Mouse (Mus musculus): ENCODE results near the gene Spg20. TPM values are rescaled to one million over a fixed set of nuclear protein-coding genes. Genes with fewer than 3 reads are reported as not detected.

Gene Spg20
- 1 to 10 TPM; 5.4 to 7.4 TPM for total RNA-seq (2023)

DNA sequence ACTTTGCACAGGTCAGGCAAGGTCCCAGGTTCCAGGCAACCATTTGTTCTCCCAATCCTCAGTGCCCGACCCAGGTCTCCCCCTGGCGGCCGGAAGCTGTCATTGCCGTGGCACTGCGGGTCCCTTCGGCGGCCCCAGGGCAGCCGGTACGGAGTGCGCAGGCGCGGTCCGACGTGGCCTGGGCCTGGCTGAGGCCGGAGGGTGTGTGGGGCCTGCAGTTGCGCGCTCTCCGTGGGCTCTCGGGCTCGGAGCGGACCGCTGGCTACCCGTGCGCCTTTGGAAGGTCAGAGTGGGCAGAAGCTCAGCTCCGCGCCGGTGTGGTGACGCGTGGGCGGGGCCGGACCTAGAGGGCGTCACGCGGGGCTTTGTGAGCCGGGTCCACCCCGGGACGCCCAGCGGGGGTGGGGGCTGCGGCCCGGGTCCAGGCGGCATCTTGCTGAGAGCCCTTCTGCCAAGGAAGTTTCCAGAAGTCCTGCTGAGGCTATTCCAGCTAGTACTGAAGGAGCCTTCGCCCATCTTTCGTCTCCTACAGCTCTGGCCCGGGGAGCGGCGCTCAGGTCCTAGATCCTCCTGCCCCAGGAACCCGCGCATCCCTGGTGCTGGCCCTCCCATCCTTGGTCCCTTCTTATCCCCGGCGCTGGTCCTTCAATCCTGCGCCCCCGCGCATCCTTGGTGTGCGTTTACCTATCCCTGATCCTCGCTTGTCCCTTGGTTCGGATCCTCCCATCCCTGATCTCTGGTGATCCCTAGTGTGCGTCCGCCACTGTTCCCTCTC lies at the start of gene Spg20:
TSS of gene Spg20 (plus strand) at position 174 of the 775 bp plus-strand sequence.

DNA sequence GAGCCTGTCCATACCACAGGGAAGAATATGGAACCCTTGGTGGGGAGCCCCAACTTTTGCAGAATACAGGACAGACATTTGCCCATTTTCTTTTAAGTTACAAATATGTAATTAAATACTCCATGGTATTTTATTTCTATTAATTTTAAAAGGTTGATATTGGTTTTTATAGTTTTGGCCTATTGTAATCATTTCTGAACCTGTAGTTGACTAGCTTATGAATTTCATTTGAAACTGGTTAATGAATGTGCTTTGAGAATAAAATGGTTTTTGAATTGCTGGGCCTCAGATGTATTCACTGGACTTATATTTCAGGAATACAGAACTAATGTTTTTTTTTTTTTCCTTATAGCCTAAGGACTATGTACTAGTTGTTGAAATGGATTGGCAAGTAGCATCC lies 25.1 kb downstream of the Spg20 start, which contains the start of gene Ccdc169:
TSS of gene Ccdc169 (plus strand) at position 301 of the 400 bp plus-strand sequence.

DNA sequence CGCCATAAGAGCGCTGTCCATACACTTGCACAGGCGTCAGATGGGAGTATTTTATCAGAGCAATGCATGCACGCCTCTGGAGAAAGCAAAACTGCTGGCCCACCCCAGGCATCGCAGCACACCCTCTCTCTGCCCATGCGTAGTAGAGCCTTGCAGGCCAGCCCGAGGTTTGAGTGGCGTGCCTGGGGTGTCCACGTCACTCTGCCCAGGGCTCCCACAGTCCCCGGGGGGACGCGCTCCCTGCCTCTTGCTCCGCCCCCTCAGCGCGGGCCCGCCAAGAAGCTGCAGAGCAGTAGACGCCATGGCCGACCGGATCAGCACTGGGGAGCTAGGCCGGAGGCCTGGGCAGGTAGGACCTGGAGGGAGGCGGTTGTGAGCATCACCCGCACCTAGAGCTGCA lies 69.9 kb downstream of the Spg20 start, which contains the start of gene Sohlh2:
TSS of gene Sohlh2 (plus strand) at position 263 of the 400 bp plus-strand sequence.

Other genes with a start within 250 kb of the Spg20 start
- not detected for gene Sertm1, start 196.2 kb upstream of the Spg20 start, total RNA-seq (2023)
- under 1 TPM in 1 of 2 experiments, not detected in 1; 0.75 TPM for gene Ccna1, start 56.6 kb upstream of the Spg20 start, total RNA-seq (2023)
- gene Ccdc169, start 25.2 kb downstream of the Spg20 start, total RNA-seq (2023), result not detected
- not detected for gene Sohlh2, start 69.9 kb downstream of the Spg20 start, total RNA-seq (2023)
- not detected for gene Dclk1, start 130.3 kb downstream of the Spg20 start, total RNA-seq (2023)